Mouse (Mus musculus) CH12.LX (cell line): ENCODE measurements around the gene Plgrkt. TPM values are rescaled to one million over a fixed set of nuclear protein-coding genes. Genes with fewer than 3 reads are reported as not detected.

Source experiments
- DNase-seq: peaks from one replicate; pipeline ENCODE4 v3.0.0-alpha.2; 2013; ENCODE audit errors: extremely low read depth
- H3K27ac ChIP-seq: 2 replicates; pipeline ENCODE4 v1.5.1; 2012; ENCODE audit warnings: low read depth, mild to moderate bottlenecking, control low read depth, moderate library complexity; ENCODE audit not compliant: insufficient read depth
- H3K27me3 ChIP-seq: replicated peaks from 2 replicates; pipeline ENCODE3; 2012; ENCODE audit warnings: inconsistent platforms
- H3K36me3 ChIP-seq, 2 experiments: replicated peaks in 1 of 2; 2 replicates each; pipeline versions ENCODE3 to v1.6.1; 2012; ENCODE audit warnings: inconsistent platforms in 1 of 2, low read length in 1 of 2, mild to moderate bottlenecking in 1 of 2, mixed read lengths in 1 of 2, moderate library complexity in 1 of 2; ENCODE audit not compliant: control insufficient read depth in 1 of 2, insufficient read depth in 1 of 2
- H3K4me1 ChIP-seq, 2 experiments: 2 replicates each; pipeline ENCODE4 v1.6.1; 2012; ENCODE audit warnings: inconsistent platforms in 1 of 2, moderate library complexity in 1 of 2; ENCODE audit not compliant: insufficient read depth in 2 of 2, control insufficient read depth in 1 of 2
- H3K4me2 ChIP-seq: 2 replicates; pipeline ENCODE4 v1.6.1; 2012; ENCODE audit warnings: low read depth, mild to moderate bottlenecking, control low read depth; ENCODE audit not compliant: poor library complexity, insufficient read depth, severe bottlenecking
- H3K4me3 ChIP-seq, 3 experiments: fragments of 150-350 bp in 1 of 3; sonication (generic) in 1 of 3; replicated peaks in 1 of 3; 2 replicates each; pipeline versions ENCODE3 to v1.5.1; 2011 to 2012; ENCODE audit warnings: low read depth in 2 of 3, low read length in 2 of 3, mild to moderate bottlenecking in 2 of 3, moderate library complexity in 2 of 3, control low read depth in 1 of 3, improper control_type of control experiment in 1 of 3, inconsistent platforms in 1 of 3, mixed read lengths in 1 of 3; ENCODE audit not compliant: poor library complexity in 1 of 3
- H3K79me2 ChIP-seq: replicated peaks from 2 replicates; pipeline ENCODE4 v1.6.1; 2012; ENCODE audit warnings: mild to moderate bottlenecking, moderate library complexity; ENCODE audit not compliant: control insufficient read depth, poor library complexity, insufficient read depth, severe bottlenecking; ENCODE audit errors: extremely low read depth
- H3K9ac ChIP-seq: 2 replicates; pipeline ENCODE4 v1.6.1; 2012; ENCODE audit warnings: low read depth, mild to moderate bottlenecking, control low read depth, moderate library complexity; ENCODE audit not compliant: insufficient read depth
- H3K9me3 ChIP-seq: replicated peaks from 2 replicates; pipeline ENCODE3; 2012; ENCODE audit warnings: low read length, inconsistent platforms, mixed read lengths
- BHLHE40 ChIP-seq: IDR thresholded peaks from 2 replicates; pipeline ENCODE4 v1.6.1; 2011; ENCODE audit warnings: mild to moderate bottlenecking, low read depth, low read length, improper control_type of control experiment
- CHD1 ChIP-seq: IDR thresholded peaks from 2 replicates; pipeline ENCODE4 v1.6.1; 2012; ENCODE audit warnings: low read depth, low read length, improper control_type of control experiment, inconsistent platforms
- CHD2 ChIP-seq: IDR thresholded peaks from 2 replicates; pipeline ENCODE4 v1.6.1; 2011; ENCODE audit warnings: low read length, improper control_type of control experiment
- ELF1 ChIP-seq: IDR thresholded peaks from 2 replicates; pipeline ENCODE4 v1.6.1; 2014; ENCODE audit warnings: low read depth, mild to moderate bottlenecking, inconsistent platforms, low read length, improper control_type of control experiment
- EP300 ChIP-seq: IDR thresholded peaks from 2 replicates; pipeline ENCODE4 v1.6.1; 2011; ENCODE audit warnings: low read length, improper control_type of control experiment
- ETS1 ChIP-seq: conservative IDR thresholded peaks from 2 replicates; pipeline ENCODE4 v1.6.1; 2012; ENCODE audit warnings: low read depth, mild to moderate bottlenecking, inconsistent platforms, low read length, improper control_type of control experiment, moderate library complexity
- HCFC1 ChIP-seq: IDR thresholded peaks from 2 replicates; pipeline ENCODE4 v1.6.1; 2012; ENCODE audit warnings: low read depth, mild to moderate bottlenecking, inconsistent platforms, low read length, improper control_type of control experiment
- IRF4 ChIP-seq: IDR thresholded peaks from 2 replicates; pipeline ENCODE4 v1.6.1; 2014; ENCODE audit warnings: low read depth, mild to moderate bottlenecking, inconsistent platforms, low read length, improper control_type of control experiment
- KAT2A ChIP-seq: IDR thresholded peaks from 2 replicates; pipeline ENCODE4 v1.6.1; 2012; ENCODE audit warnings: low read length, improper control_type of control experiment, inconsistent platforms; ENCODE audit not compliant: insufficient replicate concordance
- MAX ChIP-seq: IDR thresholded peaks from 2 replicates; pipeline ENCODE4 v1.6.1; 2011; ENCODE audit warnings: low read length, improper control_type of control experiment
- MEF2A ChIP-seq: IDR thresholded peaks from 2 replicates; pipeline ENCODE4 v1.6.1; 2014; ENCODE audit warnings: low read depth, mild to moderate bottlenecking, inconsistent platforms, low read length, improper control_type of control experiment, borderline replicate concordance
- MXI1 ChIP-seq: IDR thresholded peaks from 2 replicates; pipeline ENCODE4 v1.6.1; 2011; ENCODE audit warnings: mild to moderate bottlenecking, low read depth, low read length, improper control_type of control experiment
- MYC ChIP-seq: IDR thresholded peaks from 2 replicates; pipeline ENCODE4 v1.6.1; 2011; ENCODE audit warnings: low read depth, mild to moderate bottlenecking, improper control_type of control experiment, low read length
- NRF1 ChIP-seq: IDR thresholded peaks from 2 replicates; pipeline ENCODE4 v1.6.1; 2014; ENCODE audit warnings: low read depth, mild to moderate bottlenecking, inconsistent platforms, low read length, improper control_type of control experiment, moderate library complexity
- PAX5 ChIP-seq: IDR thresholded peaks from 2 replicates; pipeline ENCODE4 v1.6.1; 2012; ENCODE audit warnings: low read length, inconsistent platforms, mixed read lengths
- POLR2A ChIP-seq: IDR thresholded peaks from 2 replicates; pipeline ENCODE4 v1.6.1; 2011; ENCODE audit warnings: low read depth, mild to moderate bottlenecking, improper control_type of control experiment, low read length
- POLR2AphosphoS2 ChIP-seq: IDR thresholded peaks from 2 replicates; pipeline ENCODE4 v1.6.1; 2011; ENCODE audit warnings: low read depth, low read length, improper control_type of control experiment
- RAD21 ChIP-seq: IDR thresholded peaks from 2 replicates; pipeline ENCODE4 v1.6.1; 2011; ENCODE audit warnings: low read depth, mild to moderate bottlenecking, low read length, improper control_type of control experiment, moderate library complexity
- RCOR1 ChIP-seq: conservative IDR thresholded peaks from 2 replicates; pipeline ENCODE4 v1.6.1; 2012; ENCODE audit warnings: low read depth, mild to moderate bottlenecking, inconsistent platforms, low read length, improper control_type of control experiment
- SIN3A ChIP-seq: IDR thresholded peaks from 2 replicates; pipeline ENCODE4 v1.6.1; 2012; ENCODE audit warnings: low read length, improper control_type of control experiment, inconsistent platforms
- SMC3 ChIP-seq: IDR thresholded peaks from 2 replicates; pipeline ENCODE4 v1.6.1; 2011; ENCODE audit warnings: low read depth, low read length, improper control_type of control experiment
- TBP ChIP-seq: conservative IDR thresholded peaks from 2 replicates; pipeline ENCODE4 v1.6.1; 2011; ENCODE audit warnings: low read depth, low read length, improper control_type of control experiment
- TCF12 ChIP-seq: IDR thresholded peaks from 2 replicates; pipeline ENCODE4 v1.6.1; 2014; ENCODE audit warnings: low read depth, mild to moderate bottlenecking, inconsistent platforms, low read length, improper control_type of control experiment
- UBTF ChIP-seq: IDR thresholded peaks from 2 replicates; pipeline ENCODE4 v1.6.1; 2012; ENCODE audit warnings: low read depth, mild to moderate bottlenecking, inconsistent platforms, low read length, improper control_type of control experiment, moderate library complexity
- USF2 ChIP-seq: conservative IDR thresholded peaks from 2 replicates; pipeline ENCODE4 v1.6.1; 2011; ENCODE audit warnings: low read depth, low read length, improper control_type of control experiment
- ZKSCAN1 ChIP-seq: IDR thresholded peaks from 2 replicates; pipeline ENCODE4 v1.6.1; 2012; ENCODE audit warnings: low read depth, inconsistent platforms, low read length, improper control_type of control experiment, borderline replicate concordance
- ZMIZ1 ChIP-seq: IDR thresholded peaks from 2 replicates; pipeline ENCODE4 v1.6.1; 2012; ENCODE audit warnings: low read depth, mild to moderate bottlenecking, inconsistent platforms, low read length, improper control_type of control experiment
- ZNF384 ChIP-seq: IDR thresholded peaks from 2 replicates; pipeline ENCODE4 v1.6.1; 2012; ENCODE audit warnings: low read depth, low read length, improper control_type of control experiment, inconsistent platforms
- dilution Hi-C: fragments of 300-500 bp; cut with MboI; formaldehyde crosslinking; loops from 2 replicates; pipeline ENCODE4 v1.14.3; 2020; ENCODE audit warnings: low sequenced_read_pairs; ENCODE audit not compliant: extremely low pct_unique_long_range_greater_than_20kb, extremely low pct_ligation_motif_present
- in situ Hi-C: fragments of 300-500 bp; cut with MboI; formaldehyde crosslinking; loops from 3 replicates; pipeline ENCODE4 v1.14.3; 2019; ENCODE audit warnings: low sequenced_read_pairs, low pct_ligation_motif_present, low pct_unique_long_range_greater_than_20kb, mixed read lengths
- polyA plus RNA-seq: library from polyadenylated mRNA; unstranded; fragments of >175 nt; gene quantifications from 2 replicates; pipeline ENCODE4 v1.2.1, GENCODE M21; 2012; ENCODE audit warnings: low read depth; ENCODE audit not compliant: insufficient read length
- total RNA-seq, 2 experiments: library from RNA; depleted of rRNA; stranded (reverse); fragments of 300-350 nt in 1 of 2; fragments of >200 nt in 1 of 2; gene quantifications; 2 replicates each; pipeline ENCODE4 v1.2.3; 2012 to 2014

Plgrkt gene
- total and polyA plus RNA-seq, 3 experiments, result 31.3 to 40.6 (median 33.0) TPM

DNA sequence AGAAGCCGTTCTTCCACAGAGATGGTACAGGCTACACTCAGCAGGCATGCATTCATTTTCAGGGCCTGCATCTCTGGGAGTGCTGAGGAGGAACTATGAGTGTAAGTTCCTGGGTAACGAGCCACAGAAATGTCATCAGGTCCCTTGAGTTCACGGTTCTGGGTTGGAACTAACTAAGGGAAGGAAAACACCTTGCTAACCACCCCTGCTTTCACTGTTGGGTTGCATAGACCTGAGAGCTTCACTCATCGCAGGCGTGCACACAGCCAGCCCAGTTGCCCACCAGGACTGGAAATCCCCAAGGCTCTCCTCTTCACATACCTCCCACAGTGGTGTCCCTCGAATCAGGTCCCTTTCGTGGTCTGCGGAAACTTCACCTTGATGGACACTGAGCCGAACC, 7.8 kb upstream of the Plgrkt start:
- H3K9me3 ChIP-seq, result no peaks in the 10 kb centered on the region
- peak overlapping the region; percentile 48 for H3K27ac ChIP-seq
- TF ChIP-seq ZNF384 (no peak), MAX (no peak), CHD2 (no peak), KAT2A (no peak), IRF4 (peak; percentile 74; the same call in 1 of the 2 replicates), POLR2AphosphoS2 (no peak), UBTF (peak; percentile 63; the same call in 1 of the 2 replicates), RAD21 (no peak), BHLHE40 (peak; percentile 89), ZKSCAN1 (no peak), MYC (no peak), SMC3 (no peak; the same call in 1 of the 2 replicates), PAX5 (no peak), ETS1 (peak; percentile 76; the same call in 1 of the 2 replicates), CHD1 (no peak), MXI1 (peak; percentile 40; the same call in 1 of the 2 replicates), TCF12 (peak; percentile 36; the same call in 1 of the 2 replicates), NRF1 (no peak), ZMIZ1 (no peak), RCOR1 (peak; percentile 32; the same call in 1 of the 2 replicates), TBP (no peak), MEF2A (peak; percentile 30; the same call in 1 of the 2 replicates), ELF1 (0 out of 2 replicates have a peak, but pooled peaks have one; percentile 21), EP300 (peak; percentile 20; the same call in 1 of the 2 replicates), HCFC1 (peak; percentile 26; the same call in 1 of the 2 replicates), POLR2A (no peak), SIN3A (peak; percentile 46; the same call in 1 of the 2 replicates), USF2 (no peak)
- H3K4me3 ChIP-seq, result no peak overlapping the region
- DNase-seq, result peak; percentile 76
- H3K4me2 ChIP-seq, result peak overlapping the region; percentile 0; the same call in 1 of the 2 replicates
- H3K27me3 ChIP-seq, result no peaks in the 10 kb centered on the region
- no peak overlapping the region for H3K9ac ChIP-seq
- in situ Hi-C loops (loop anchor here (5.0 to 25.0 kb wide), 3 partner anchors 117 to 588 kb away; partner anchors contain the start of genes 9930021J03Rik and Ranbp6), dilution Hi-C loops (no loop called here)
- peaks cover 19 to 59% of the 10 kb centered on the region in 2 experiments for H3K4me1 ChIP-seq
- H3K36me3 ChIP-seq, result peaks cover 12 to 51% of the 10 kb centered on the region in 2 experiments
- H3K79me2 ChIP-seq, result peaks cover 34% of the 10 kb centered on the region
